Comparison of ENCODE assay signal across 25 mouse cellular contexts in genomic region chr10:55194144-55194543, GRCm38 (mm10).
"Had no signal": no experiment of that assay in that cellular context is flagged by ENCODE, and none has a peak within 500 bp of the region (broad histone marks: within the 10 kb centered on the region; RNA-seq: fewer than 3 reads in every experiment).

No protein-coding gene starts in this region.

- H3K36me3 ChIP-seq: heart, embryonic 10.5 days; heart, embryonic 12.5 days; hindbrain, embryonic 13.5 days; hindbrain, embryonic 15.5 days; kidney, embryonic 15.5 days; limb, embryonic 10.5 days; limb, embryonic 12.5 days had no signal

- H3K9me3 ChIP-seq: heart, embryonic 10.5 days; heart, embryonic 12.5 days; hindbrain, embryonic 13.5 days; hindbrain, embryonic 15.5 days; kidney, embryonic 15.5 days; limb, embryonic 10.5 days; limb, embryonic 12.5 days had no signal

- H3K4me1 ChIP-seq: heart, embryonic 10.5 days; heart, embryonic 12.5 days; hindbrain, embryonic 13.5 days; hindbrain, embryonic 15.5 days; kidney, embryonic 15.5 days; limb, embryonic 10.5 days; limb, embryonic 12.5 days had no signal

- H3K27ac ChIP-seq: gastrocnemius, adult 2 months; heart, embryonic 10.5 days; hindbrain, embryonic 13.5 days; hindbrain, embryonic 15.5 days; hindbrain, postnatal 0 days; kidney, embryonic 15.5 days; kidney, postnatal 0 days; limb, embryonic 10.5 days; limb, embryonic 12.5 days had no signal

- H3K9ac ChIP-seq: heart, embryonic 12.5 days; hindbrain, embryonic 13.5 days; hindbrain, embryonic 15.5 days; kidney, embryonic 15.5 days; limb, embryonic 12.5 days had no signal

- H3K27me3 ChIP-seq: heart, embryonic 12.5 days; hindbrain, embryonic 13.5 days; hindbrain, embryonic 15.5 days; kidney, embryonic 15.5 days; limb, embryonic 12.5 days had no signal

- H3K4me3 ChIP-seq: gastrocnemius, adult 2 months; heart, embryonic 10.5 days; heart, embryonic 12.5 days; hindbrain, embryonic 13.5 days; hindbrain, embryonic 15.5 days; kidney, embryonic 15.5 days; limb, embryonic 10.5 days; limb, embryonic 12.5 days had no signal

- H3K4me2 ChIP-seq: heart, embryonic 12.5 days; hindbrain, embryonic 13.5 days; hindbrain, embryonic 15.5 days; kidney, embryonic 15.5 days; limb, embryonic 12.5 days; liver, embryonic 11.5 days had no signal

- DNase-seq: gastrocnemius, adult 2 months; gastrocnemius, postnatal 10 days; gastrocnemius, postnatal 25 days; heart, adult 18-20 months; heart, postnatal 10 days; heart, postnatal 4 days; kidney, adult 11 months; kidney, adult 2 months; kidney, adult 9 months; kidney, postnatal 14 days; kidney, postnatal 36 days; layer of hippocampus, adult 9-11 months; layer of hippocampus, postnatal 36 days; liver had no signal

- ATAC-seq: hindbrain, postnatal 0 days; intestine, embryonic 16.5 days had no signal
